11 mouse cellular contexts compared by ENCODE assay signal in the genomic region with DNA sequence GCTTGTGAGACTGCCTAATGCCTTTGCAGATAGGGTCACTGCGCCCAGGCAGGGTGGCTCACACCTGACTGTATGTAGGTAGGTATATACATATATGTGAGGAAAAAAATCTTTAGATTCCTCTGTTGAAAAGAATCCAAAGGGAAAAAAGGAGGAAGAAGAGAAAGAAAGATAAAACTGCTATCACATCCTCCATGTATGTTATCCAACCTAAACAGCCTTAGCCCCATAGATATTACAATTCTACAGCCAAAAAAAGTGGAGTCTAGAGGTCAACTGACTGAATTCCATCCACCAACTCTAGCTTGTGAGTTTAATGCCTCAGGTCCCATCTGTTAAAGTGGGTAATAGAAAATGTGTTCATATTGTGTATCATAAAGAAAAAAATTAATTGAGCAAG. TPM values are rescaled to one million over a fixed set of nuclear protein-coding genes. Genes with fewer than 3 reads are reported as not detected.
DNase-seq lines count a peak whose midpoint lies in the region; ATAC-seq and TF ChIP-seq lines count a peak whose summit lies in the region.
"Had no signal": no experiment of that assay in that cellular context is flagged by ENCODE, and none has a peak within 500 bp of the region (broad histone marks: within the 10 kb centered on the region; RNA-seq: fewer than 3 reads in every experiment).

No protein-coding gene starts in this region.

- no peaks in the 10 kb centered on the region for H3K9me3 ChIP-seq in liver, embryonic 12.5 days (replicated peaks)
- no peaks in the 10 kb centered on the region for H3K9me3 ChIP-seq in liver, postnatal 0 days (ENCODE audit: low read length)
- H3K9me3 ChIP-seq in forebrain, postnatal 0 days (ENCODE audit: low read length) = no peaks in the 10 kb centered on the region
- H3K9me3 ChIP-seq in liver, embryonic 16.5 days (replicated peaks; ENCODE audit: control insufficient read depth, low read length) = no peaks in the 10 kb centered on the region

- peak overlapping the region; percentile 77 for H3K4me2 ChIP-seq in liver, embryonic 12.5 days
- H3K4me2 ChIP-seq in liver, postnatal 0 days (ENCODE audit: low read depth, low read length) = no peak overlapping the region
- H3K4me2 ChIP-seq in forebrain, postnatal 0 days (ENCODE audit: low read depth) = peak overlapping the region; percentile 70; the same call in 1 of the 2 replicates
- H3K4me2 ChIP-seq in liver, embryonic 16.5 days (ENCODE audit: low read depth, low read length) = 0 out of 2 replicates have a peak overlapping the region, but pooled peaks have one; percentile 88

- no peak for TF ChIP-seq EP300 in liver, postnatal 0 days (IDR thresholded peaks at IDR 0.05; ENCODE audit: low read depth)

- peak; percentile 3 for DNase-seq in embryo, embryonic 10.5 days (ENCODE audit: low spot score)
- no peak for DNase-seq in embryo, embryonic 10 days (ENCODE audit: low spot score)
- no peak for DNase-seq in liver, postnatal 0 days
- DNase-seq in forebrain, postnatal 0 days = no peak
- no peak for DNase-seq in spleen, postnatal 4 days (ENCODE audit: low spot score in 2 of 2)
- DNase-seq in urinary bladder, postnatal 14 days (ENCODE audit: low spot score) = no peak
- DNase-seq: cerebellum, adult 11-12 months; kidney, postnatal 4 days had no signal

- peaks cover 39% of the 10 kb centered on the region for H3K4me1 ChIP-seq in liver, embryonic 12.5 days
- H3K4me1 ChIP-seq in liver, postnatal 0 days (ENCODE audit: insufficient read depth) = peaks cover 13% of the 10 kb centered on the region
- peaks cover 8% of the 10 kb centered on the region for H3K4me1 ChIP-seq in forebrain, postnatal 0 days (ENCODE audit: insufficient read depth)
- H3K4me1 ChIP-seq in liver, embryonic 16.5 days (ENCODE audit: control insufficient read depth, low read depth, low read length) = peaks cover 10% of the 10 kb centered on the region

- H3K27me3 ChIP-seq in liver, embryonic 12.5 days (replicated peaks) = no peaks in the 10 kb centered on the region
- H3K27me3 ChIP-seq in liver, postnatal 0 days (ENCODE audit: insufficient read depth, low read length) = no peaks in the 10 kb centered on the region
- H3K27me3 ChIP-seq in forebrain, postnatal 0 days (ENCODE audit: insufficient read depth, low read length) = no peaks in the 10 kb centered on the region
- H3K27me3 ChIP-seq in liver, embryonic 16.5 days (ENCODE audit: control insufficient read depth, insufficient read depth, low read depth, low read length) = no peaks in the 10 kb centered on the region
- H3K27me3 ChIP-seq: Patski had no signal

- TF ChIP-seq CTCF in liver, postnatal 0 days (IDR thresholded peaks at IDR 0.05; ENCODE audit: low read depth) = no peak
- TF ChIP-seq CTCF in forebrain, postnatal 0 days (IDR thresholded peaks at IDR 0.05; ENCODE audit: low read depth) = no peak

- ATAC-seq in liver, embryonic 12.5 days = no peak
- no peak for ATAC-seq in liver, postnatal 0 days
- ATAC-seq in forebrain, postnatal 0 days = no peak
- ATAC-seq in liver, embryonic 16.5 days (ENCODE audit: low read depth) = no peak

- no peak overlapping the region for H3K27ac ChIP-seq in liver, embryonic 12.5 days
- no peak overlapping the region for H3K27ac ChIP-seq in liver, postnatal 0 days (ENCODE audit: low read depth)
- peak overlapping the region; percentile 89; the same call in 1 of the 2 replicates for H3K27ac ChIP-seq in forebrain, postnatal 0 days (ENCODE audit: low read depth, low read length)
- no peak overlapping the region for H3K27ac ChIP-seq in liver, embryonic 16.5 days (ENCODE audit: low read length)

- H3K36me3 ChIP-seq in liver, embryonic 12.5 days = peaks cover 19% of the 10 kb centered on the region
- no peaks in the 10 kb centered on the region for H3K36me3 ChIP-seq in liver, postnatal 0 days (replicated peaks; ENCODE audit: insufficient read depth, low read length)
- H3K36me3 ChIP-seq in forebrain, postnatal 0 days (ENCODE audit: insufficient read depth) = no peaks in the 10 kb centered on the region
- no peaks in the 10 kb centered on the region for H3K36me3 ChIP-seq in liver, embryonic 16.5 days (ENCODE audit: control insufficient read depth, insufficient read depth)

- peak overlapping the region; percentile 96; the same call in 1 of the 2 replicates for H3K4me3 ChIP-seq in liver, embryonic 12.5 days
- no peak overlapping the region for H3K4me3 ChIP-seq in liver, postnatal 0 days (ENCODE audit: low read depth, low read length)
- no peak overlapping the region for H3K4me3 ChIP-seq in forebrain, postnatal 0 days (ENCODE audit: low read depth, low read length)
- no peak overlapping the region for H3K4me3 ChIP-seq in liver, embryonic 16.5 days (ENCODE audit: low read depth, low read length)

- 87% methylated on average over 1 of the region's 1 CpGs for WGBS in liver, embryonic 12.5 days (ENCODE audit: insufficient replicate concordance)
- 93% methylated on average over 1 of the region's 1 CpGs for WGBS in liver, postnatal 0 days (ENCODE audit: insufficient replicate concordance)
- WGBS in forebrain, postnatal 0 days = 98% methylated on average over 1 of the region's 1 CpGs
- WGBS in liver, embryonic 16.5 days (ENCODE audit: insufficient replicate concordance) = 93% methylated on average over 1 of the region's 1 CpGs

- H3K9ac ChIP-seq in liver, embryonic 12.5 days = no peak overlapping the region; the same call in 1 of the 2 replicates
- no peak overlapping the region for H3K9ac ChIP-seq in liver, postnatal 0 days (replicated peaks)
- H3K9ac ChIP-seq in forebrain, postnatal 0 days = 0 out of 2 replicates have a peak overlapping the region, but pooled peaks have one; percentile 94
- H3K9ac ChIP-seq in liver, embryonic 16.5 days (ENCODE audit: low read depth, low read length) = no peak overlapping the region

RNA-seq across cellular contexts. Expression of gene Clns1a, which starts 1.0 kb away (rescaled TPM):
- 120 and 129 TPM in 2 replicates for polyA plus RNA-seq in liver, embryonic 12.5 days (2016; fragmentation: Nextera tagmentation; extraction: Ambion mirVana)
- polyA plus RNA-seq in liver, postnatal 0 days (2015; fragmentation: Nextera tagmentation; extraction: Ambion mirVana) = 40.2 and 42.0 TPM in 2 replicates
- 107 and 110 TPM in 2 replicates for total RNA-seq in forebrain, postnatal 0 days (2014; rRNA removed)
- 178 and 200 TPM in 2 replicates for polyA plus RNA-seq in forebrain, postnatal 0 days (2015; fragmentation: Nextera tagmentation; extraction: Ambion mirVana)
- polyA plus RNA-seq in liver, embryonic 16.5 days (2015; fragmentation: Nextera tagmentation; extraction: Ambion mirVana) = 50.8 and 56.1 TPM in 2 replicates

RNA-seq across cellular contexts. Expression of gene Aqp11, which starts 42.6 kb away (rescaled TPM):
- polyA plus RNA-seq in liver, embryonic 12.5 days (2016; fragmentation: Nextera tagmentation; extraction: Ambion mirVana) = 12.1 and 12.8 TPM in 2 replicates
- polyA plus RNA-seq in liver, postnatal 0 days (2015; fragmentation: Nextera tagmentation; extraction: Ambion mirVana) = 51.0 and 55.0 TPM in 2 replicates
- 8.3 and 8.4 TPM in 2 replicates for total RNA-seq in forebrain, postnatal 0 days (2014; rRNA removed)
- polyA plus RNA-seq in forebrain, postnatal 0 days (2015; fragmentation: Nextera tagmentation; extraction: Ambion mirVana) = 16.6 and 22.4 TPM in 2 replicates
- polyA plus RNA-seq in liver, embryonic 16.5 days (2015; fragmentation: Nextera tagmentation; extraction: Ambion mirVana) = 42.6 and 49.8 TPM in 2 replicates
